Mouse (Mus musculus) brain, adult 2 months (tissue): ENCODE data around the gene Poldip2.
A peak's percentile ranks its signal among the peaks of the same experiment; 100 is the strongest.

Experiments
- DNase-seq: peaks from one replicate; pipeline ENCODE4 v3.0.0; 2011; ENCODE audit warnings: low read depth, low spot score

Poldip2 gene

DNA sequence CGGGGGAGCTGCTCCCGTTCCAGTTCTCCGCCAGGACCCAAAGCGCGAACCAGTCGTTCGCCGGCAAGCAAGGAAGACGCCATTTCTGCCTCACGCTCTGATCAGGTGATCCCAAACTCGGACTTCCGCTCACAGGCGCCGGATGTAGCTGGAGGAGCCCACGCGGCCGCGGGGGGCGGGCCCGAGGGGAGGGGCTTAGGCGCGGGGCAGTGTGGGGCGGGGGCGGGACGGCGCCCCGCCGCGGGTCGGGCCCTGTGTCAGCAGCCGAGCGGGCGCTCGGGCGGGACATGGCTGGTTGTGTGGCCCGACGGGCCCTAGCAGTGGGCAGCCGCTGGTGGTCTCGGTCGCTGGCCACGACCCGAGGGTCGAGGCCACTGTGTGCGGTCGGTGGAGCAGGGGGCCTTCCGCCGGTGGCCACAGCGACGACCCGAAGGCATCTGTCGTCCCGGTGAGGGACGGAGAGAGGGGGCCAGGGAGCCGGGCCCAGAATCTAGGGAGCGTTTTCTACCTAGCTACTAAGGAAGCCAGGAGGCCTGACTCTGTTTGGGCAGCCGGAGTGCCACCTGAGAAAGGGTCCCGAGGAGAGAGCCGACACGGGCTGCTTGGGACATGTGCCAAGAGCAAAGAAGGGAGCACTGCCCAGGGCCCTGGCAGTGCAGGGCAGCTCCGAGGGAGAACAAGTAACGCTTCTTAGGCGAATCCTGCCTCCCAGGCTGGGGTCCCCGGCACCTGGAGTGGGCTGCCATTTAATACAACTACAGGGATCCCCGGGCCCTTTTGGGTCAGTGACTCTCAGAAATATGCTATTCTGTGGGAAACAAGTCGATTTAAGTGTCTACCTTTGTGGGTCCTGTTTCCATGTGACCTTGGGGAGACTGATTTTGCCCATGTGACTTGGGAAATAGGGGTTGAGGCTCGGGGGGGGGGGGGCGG is at the start of gene Poldip2, which contains the start of gene Tmem199:
Poldip2 (plus strand) TSS at position 169 of the 933 bp plus-strand sequence.
Tmem199 (minus strand) TSS at position 148 of the 933 bp plus-strand sequence.
- DNase-seq = peak; percentile 97

DNA sequence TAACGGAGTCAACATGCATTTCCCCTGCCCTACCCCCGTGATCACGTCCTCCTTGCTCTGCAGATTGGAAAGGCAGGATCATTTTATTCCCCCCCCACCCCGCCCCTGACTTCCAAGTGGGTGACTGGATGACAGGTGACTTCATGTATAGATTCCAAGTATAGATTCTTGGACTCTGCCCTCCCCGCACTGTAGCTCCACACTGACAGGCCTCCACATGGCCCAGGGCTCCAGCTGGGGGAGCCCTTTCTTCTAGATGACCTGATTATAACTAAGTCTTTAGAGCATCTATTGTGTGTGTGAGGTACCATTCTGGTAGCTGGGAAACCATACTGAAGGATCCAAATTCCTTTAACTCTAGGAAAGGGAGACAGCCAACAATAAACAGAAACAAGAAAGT is 49.3 kb upstream of the Poldip2 start:
- DNase-seq = no peak

DNA sequence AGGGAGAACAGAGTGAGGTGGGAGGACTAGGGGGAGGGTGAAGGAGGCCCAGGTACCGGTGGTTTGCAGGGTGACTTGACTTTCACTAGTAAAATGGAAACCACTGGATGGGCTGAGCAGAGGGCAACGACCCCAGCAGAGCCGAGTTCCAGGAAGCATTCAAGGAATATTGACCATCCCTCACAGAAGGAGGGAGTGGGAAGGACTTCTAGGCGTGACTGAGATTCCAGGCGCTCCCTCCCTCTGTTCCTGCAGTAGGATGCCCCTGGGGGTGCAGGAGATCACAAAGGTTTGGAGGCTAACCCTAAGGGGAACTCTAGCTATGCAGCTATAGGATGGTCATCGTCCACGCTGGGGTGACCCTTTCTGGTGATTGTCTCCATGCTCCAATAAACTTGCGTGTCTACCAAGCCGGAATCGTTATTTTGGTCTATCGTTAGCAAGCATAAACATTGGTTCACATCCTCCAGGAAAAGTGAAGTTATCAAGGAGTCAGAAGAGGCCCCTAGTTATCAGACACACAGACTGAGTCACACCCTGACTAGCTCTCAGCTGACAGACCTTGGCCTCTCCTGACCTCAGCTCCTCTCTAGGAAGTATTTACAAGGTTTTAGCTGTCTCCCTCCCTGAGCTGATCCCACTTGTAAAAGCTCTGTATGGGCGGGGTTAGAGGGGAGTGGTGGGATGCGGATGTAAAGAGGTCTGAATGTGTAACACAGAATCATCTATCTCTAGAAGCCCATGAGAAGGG is 48.5 kb upstream of the Poldip2 start:
- no peak for DNase-seq

DNA sequence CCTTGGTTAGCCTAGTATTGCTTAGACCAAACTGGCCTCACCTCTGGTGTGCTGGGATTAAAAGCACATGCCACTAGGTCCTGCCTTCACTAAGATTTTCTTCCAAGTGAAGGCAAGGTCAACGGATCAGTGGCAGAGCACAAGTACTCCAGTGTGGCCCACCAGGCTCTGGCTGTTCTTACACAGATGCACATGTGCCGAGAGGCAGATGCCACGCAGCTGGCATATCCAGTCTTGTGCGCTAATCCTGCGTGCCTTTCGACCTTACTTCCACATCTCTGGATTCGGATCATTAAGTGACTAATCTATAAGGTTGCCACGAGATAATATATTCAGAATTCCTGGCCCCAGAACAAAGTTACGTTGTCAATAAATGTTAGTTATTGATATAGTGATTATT is 46.9 kb upstream of the Poldip2 start:
- DNase-seq = no peak

DNA sequence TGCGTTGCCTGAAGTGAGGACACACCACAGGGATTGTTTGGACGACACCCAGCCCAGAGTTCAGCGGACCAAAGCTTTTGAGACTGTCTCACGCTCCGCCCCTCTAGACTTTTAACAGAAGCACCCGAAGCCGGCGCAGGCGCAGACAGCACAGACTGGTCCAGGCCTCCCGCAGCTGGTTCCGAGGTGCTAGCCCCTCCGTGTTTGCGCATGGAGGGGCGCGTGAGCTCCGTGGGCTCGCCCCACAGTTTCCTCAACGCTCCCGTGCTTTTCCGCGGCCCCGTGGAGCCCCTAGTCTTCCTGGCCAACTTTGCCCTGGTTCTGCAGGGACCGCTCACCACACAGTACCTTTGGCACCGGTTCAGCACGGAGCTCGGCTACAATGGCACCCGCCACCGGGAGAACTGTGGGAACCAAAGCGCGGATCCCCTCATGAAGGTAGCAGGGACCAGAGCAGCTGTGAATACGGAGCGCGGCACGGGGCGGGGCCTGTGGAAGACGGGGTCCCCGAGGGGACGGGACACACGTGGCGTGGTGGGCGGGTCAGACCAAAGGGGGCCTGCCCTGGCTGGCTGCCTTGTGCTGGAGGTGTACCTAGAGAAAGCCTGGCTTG is 46.3 kb upstream of the Poldip2 start, which contains the start of gene Slc46a1:
Slc46a1 (plus strand) TSS at position 130 of the 613 bp plus-strand sequence.
- DNase-seq = peak; percentile 80

DNA sequence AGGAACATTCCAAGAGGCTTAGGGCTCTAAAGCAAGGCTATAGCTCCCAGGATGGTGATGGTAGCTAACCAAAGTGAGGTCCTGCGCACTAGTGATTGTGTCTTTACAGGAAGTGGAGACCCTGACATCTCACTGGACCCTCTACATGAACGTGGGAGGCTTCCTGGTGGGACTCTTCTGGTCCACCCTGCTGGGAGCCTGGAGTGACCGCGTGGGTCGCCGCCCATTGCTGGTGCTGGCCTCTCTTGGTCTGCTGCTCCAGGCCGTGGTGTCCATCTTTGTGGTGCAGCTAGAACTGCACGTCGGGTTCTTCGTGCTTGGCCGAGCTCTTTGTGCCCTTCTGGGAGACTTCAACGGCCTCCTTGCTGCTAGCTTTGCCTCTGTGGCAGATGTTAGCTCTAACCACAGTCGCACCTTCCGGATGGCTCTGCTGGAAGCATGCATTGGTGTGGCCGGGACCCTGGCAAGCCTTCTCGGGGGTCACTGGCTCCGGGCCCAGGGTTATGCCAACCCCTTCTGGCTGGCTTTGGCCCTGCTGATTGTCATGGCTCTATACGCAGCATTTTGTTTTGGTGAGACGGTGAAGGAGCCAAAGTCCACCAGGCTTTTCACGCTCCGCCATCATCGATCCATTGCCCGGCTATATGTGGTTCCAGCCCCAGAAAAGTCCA is 45.6 kb upstream of the Poldip2 start:
- no peak for DNase-seq

DNA sequence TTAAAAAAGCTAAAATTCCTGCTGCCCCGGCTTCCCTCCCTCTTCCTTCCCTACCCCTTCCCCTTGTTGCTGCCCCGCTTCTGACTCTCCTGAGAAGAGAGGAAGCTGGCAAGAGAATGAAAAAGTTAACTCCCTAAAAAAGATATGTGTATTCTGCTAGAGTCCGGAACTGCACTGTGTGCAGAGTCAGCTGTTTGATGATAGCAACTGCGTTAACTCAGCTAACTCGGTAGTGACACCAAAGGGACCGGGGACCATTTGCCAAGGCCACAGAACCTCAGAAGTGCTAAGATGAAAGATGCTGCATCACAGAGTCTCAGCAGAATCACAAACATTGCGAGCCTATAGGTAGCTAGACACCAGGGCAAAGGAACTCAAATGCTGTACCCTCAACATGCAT is 44.5 kb upstream of the Poldip2 start:
- no peak for DNase-seq

DNA sequence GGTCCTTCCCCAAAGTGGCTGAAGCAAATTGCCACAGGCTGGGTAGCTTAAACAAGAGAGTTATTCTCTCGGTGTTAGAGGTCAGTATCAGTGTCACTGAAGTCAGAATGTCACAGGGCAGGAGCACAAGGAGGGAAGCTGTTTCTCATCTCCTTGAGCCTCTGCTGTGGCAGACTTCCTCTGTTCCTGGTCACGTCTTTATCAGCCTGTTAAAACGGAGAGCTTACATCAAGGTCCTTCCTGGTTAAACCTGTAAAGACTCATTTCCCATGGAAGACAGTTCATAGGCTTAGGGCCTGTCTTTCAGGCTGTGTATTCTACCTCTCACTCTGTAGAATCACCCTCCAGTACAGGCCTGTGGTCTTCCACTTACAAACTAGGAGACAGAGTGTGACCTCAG is 44.1 kb upstream of the Poldip2 start:
- no peak for DNase-seq

DNA sequence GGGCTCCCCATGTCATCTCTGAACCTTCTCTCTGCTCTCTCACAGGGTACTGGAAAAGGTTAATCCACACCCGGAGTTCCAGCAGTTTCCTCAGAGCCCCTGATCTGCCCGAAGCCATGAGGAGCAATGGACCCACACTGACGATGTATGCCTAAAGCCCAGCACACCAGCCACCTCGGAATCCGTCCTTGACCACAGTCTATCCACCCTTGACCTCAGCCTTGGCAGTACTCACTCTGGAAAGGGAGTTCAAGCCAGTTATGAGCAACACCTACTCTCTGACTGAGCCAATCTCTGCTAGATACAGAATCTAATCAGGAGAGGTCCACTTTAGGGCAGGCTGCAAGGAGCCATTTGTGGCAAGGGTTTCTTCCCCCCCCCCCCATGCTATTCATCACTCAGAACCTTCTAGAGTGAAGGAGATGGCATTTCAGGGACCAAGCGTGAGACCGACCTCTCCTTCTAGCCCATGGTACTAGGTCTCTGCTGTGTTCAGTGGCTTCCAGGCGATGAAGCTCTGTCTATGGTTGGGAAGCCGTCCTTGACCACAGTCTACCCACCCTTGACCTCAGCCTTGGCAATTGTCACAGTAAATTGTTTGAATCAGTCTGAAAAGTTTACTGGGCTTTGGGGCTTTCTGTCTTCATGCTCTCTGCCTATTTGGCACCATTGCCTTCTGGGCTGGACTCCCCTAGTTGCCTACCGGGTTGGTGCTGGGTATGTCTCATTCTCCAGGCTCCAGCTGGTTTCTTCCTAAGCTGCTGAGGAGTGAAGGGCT is 40.5 kb upstream of the Poldip2 start:
- no peak for DNase-seq

DNA sequence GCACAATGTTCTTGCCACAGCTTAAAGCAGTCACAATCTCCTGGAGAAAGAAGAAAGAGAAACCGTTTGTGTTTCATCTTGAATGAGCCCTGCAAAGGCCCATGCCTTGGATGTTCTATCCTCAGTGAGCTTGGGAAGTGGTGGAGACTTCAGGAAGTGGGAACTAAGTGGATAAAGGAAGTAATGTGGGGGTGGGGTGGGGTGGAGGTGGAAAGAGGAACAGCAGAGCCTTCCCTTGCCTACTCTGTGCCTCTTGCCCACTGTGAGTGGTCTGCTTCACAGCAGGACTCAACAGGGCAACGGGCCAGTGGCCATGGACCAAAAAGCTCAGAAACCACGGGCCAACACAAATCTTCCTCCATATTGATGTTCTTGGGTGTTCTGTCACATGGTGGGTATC is 36.7 kb upstream of the Poldip2 start:
- no peak for DNase-seq

DNA sequence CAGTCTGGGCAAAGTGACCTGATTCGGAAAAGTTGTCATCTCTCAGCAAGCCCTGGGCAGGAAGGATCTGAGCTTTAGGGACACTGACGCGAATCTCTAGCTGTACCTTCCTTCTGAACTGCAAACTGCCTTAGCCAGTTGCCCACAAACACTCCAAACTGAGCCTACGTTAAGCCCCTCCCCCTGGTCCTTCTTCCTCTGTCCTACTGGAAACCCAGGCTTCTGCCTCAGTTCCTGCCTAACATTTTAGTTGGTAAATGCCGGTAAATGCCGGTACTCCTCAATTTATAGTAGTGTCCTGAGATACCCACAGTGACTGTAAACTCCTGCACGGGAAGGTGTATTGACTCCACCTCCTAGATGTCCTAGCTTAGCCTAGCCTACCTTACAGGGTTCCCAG is 28.4 kb upstream of the Poldip2 start:
- DNase-seq = no peak

DNA sequence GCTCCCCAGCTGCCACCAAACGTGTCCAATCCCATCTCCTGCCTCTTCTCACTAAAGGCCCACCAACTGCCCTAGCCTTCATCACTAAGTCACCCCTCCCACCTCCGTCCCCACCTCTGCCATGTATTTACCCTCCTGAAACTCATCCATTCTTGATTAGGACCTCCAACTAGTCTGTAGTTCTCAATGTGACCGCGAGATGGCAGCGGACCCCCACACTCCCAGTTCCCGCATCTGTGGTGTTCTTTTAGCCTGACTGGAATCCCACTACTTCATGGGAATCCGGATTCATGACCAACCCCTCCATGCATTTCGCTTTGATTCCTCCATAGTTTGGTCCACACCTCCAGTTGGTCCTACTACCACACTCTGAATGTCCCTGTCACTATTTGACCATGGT is 23.8 kb upstream of the Poldip2 start:
- peak; percentile 80 for DNase-seq

DNA sequence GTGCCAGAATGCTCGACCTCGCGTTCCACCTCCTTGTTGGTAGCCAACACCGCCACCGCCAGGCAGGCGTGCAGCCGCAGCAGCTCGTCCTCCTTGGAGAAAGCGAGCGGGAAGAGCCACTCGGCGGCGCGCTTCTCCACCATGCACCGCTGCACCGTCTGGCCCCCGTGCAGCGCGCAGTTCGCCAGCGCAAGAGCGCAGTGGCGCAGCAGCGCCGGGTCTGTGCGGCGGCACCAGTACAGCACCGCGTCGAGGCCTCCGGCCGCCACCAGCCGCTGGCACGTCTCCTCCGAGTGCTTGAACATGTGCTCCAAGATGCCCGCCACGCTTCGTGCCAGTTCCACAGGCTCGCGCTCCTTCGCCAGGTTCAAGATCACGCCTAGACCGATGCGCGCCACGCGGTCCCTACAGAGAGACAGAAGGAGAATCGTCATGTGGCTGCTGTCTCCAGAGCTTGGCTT is 21.2 kb upstream of the Poldip2 start:
- DNase-seq = peak; percentile 92

DNA sequence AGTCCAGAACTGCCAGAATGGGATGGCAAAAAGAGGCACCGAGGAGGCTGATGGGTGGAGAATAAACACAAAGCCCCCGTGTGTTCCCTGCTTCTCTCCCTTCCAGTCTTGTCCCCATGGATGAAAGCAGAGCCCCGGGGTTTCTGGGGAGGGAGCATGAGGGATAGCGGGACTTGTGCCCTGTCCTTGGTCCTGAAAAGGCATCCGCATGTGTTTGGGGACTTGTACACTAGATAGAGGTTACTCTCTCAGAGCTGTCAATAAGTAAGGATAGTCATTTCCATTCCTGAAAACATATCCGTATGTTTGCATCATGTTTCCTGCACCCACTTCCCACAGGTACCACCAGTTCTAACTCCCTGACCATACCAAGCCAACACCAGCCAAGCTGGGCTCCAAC is 16.1 kb upstream of the Poldip2 start:
- no peak for DNase-seq

DNA sequence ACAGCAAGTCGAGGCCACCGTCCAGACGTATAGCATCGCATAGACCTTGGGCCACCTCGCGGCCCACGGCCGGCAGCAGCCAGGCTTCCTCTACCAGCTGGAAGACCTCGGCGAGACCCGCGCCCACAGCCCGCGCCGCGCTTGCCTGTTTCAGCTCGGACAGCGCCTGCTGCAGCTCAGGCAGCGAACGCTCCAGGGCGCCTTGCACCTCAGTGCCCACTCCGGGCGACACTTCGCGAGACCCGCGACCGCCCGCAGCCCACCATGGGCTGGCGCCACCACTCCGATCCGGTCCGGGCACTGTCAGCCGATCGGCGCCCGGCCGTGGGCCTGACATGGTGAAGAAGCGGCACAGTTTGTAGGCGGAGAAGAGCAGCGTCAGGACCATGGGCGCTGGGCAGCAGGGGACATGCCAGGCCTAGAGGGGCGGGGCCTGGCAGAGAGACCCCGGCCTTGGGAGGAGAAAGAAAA is 14.9 kb upstream of the Poldip2 start:
- DNase-seq = peak; percentile 61

DNA sequence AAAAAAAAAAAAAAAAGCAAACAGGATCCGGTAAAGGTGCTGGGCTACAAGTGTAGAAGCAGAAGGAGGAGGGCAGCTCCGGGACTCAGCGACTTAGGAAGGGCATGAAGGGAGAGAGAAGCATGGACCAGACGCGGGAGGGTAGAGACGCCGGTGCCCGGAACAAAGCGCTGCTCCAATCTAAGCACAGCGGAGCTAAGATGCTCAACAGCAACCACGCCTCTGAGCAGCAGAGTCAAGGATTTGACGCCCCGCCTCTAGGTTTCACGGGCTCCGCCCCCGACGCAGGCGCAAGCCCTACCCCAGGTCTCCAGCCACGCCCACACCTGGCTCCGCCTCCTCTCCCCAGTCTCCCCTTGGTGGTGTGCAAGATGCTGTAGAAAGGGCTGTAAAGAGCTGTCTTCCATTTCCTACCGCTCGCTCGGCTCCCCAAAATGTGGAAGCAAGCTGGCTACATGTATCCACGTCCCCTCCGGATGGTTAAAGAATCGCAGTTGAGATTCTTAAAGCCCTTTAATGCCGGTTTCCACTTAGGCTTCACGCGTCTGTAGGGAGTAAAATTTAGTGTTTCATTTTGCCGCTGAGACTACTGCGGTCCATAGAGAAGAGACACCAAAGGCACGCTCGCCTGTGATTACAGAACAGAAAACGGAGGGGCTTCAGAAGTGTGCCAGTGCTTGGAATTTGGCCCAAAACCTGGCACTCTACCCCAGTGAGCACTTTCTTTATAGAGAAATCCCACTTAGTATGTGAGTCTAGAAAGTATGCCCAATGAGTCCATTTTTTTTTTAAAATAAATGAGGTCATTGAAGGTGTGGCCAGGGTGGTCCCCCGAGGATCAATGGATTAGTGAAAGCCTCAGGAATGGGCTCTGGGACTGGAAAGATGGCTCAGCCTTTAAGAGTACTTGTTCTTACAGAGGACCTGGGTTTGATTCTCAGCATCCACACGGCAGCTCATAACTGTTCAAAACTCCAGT is 14.2 kb upstream of the Poldip2 start, which contains the start of gene Sarm1:
Sarm1 (minus strand) TSS at position 211 of the 979 bp plus-strand sequence.
- peak; percentile 99 for DNase-seq

DNA sequence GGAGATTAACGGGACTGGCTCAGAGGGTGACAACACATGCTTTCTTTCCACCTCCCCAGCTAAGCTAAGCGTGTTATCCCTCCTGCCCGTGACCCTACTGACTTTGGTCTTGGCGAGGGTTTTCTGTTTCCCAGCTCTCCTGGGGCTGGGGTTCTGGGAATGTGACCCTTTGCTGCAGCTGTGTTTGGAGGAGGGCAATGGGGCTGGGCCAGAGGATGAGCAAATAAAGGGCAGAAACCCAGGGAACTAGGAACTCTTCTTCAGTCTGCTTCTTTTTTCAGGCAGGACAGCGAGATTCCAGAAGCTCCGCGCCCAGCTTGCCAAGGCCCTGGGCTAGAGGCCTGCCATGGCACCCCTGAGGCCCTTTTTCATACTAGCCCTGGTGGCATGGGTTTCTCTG is 13.0 kb upstream of the Poldip2 start, which contains the start of gene Vtn:
Vtn (plus strand) TSS at position 88 of the 400 bp plus-strand sequence.
- DNase-seq = no peak

DNA sequence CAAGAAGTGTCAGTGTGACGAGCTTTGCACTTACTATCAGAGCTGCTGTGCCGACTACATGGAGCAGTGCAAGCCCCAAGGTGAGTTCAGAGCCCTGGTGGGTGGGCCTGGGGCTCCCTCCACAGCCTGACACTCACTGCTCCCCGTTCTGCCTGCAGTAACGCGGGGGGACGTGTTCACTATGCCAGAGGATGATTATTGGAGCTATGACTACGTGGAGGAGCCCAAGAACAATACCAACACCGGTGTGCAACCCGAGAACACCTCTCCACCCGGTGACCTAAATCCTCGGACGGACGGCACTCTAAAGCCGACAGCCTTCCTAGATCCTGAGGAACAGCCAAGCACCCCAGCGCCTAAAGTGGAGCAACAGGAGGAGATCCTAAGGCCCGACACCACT is 12.4 kb upstream of the Poldip2 start:
- DNase-seq = no peak

DNA sequence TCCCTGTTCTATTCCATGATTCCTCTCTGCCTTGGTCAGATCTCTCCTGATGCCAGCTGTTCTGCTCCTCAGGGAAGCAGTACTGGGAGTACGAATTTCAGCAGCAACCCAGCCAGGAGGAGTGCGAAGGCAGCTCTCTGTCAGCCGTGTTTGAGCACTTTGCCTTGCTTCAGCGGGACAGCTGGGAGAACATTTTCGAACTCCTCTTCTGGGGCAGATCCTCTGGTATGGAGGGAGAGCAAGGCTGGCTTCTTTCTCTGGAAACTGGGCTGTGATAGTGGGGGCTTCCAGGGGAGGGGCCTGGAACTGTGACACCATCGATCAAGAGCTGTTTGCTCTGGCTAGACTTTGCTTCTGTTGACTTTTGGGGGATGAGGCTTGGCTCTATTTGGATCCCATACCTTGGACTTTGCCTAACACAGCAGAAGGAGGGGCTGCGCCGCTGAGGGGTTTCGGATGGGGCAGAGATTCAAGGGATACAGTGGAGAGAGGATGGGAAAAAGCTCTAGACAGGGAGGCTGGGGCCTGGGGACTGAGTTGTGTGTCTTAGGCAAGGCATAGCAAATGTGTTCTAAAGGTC is 11.3 kb upstream of the Poldip2 start:
- DNase-seq = no peak
